Mouse (Mus musculus): ENCODE measurements at regions not wholly inside any gene's neighbourhood (a gene's known extent, or its start where the extent isn't known, plus 50 kb on each side); places are given as distances from the start of the nearest gene placed in this dataset.

- no peak for TF ChIP-seq CTCF (IDR thresholded peaks at IDR 0.05; ENCODE audit: low read depth)
- TF ChIP-seq EP300 (optimal IDR thresholded peaks at IDR 0.05): no peak
These were observed 165.8 kb upstream of the Mocs1 start for GRCm38 (mm10) chr17:49262394-49262793.
